8 mouse cellular contexts compared by ENCODE assay signal in the genomic region with DNA sequence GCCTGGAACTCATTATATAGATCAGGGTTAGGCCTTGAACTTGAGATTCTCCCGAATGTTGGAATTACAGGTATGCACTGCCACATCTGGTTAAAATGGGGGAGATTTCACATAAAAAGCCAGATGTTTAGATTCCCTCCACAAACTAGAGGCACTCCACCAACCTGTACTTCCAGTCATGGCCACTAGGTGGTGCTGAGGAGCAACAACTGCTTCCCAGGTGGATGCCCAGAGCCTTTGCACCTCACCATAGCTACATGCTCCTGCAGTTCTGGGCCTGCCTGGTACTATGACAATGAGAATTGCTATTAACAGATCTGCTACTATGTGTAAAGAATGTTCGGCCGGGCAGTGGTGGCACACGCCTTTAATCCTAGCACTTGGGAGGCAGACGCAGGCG. TPM values are rescaled to one million over a fixed set of nuclear protein-coding genes. Genes with fewer than 3 reads are reported as not detected.
DNase-seq lines count a peak whose midpoint lies in the region; ATAC-seq and TF ChIP-seq lines count a peak whose summit lies in the region.

No protein-coding gene starts in this region.

- peaks cover 3% of the 10 kb centered on the region; the same call in 1 of the 2 replicates for H3K27me3 ChIP-seq in G1E (ENCODE audit: insufficient read depth, low read length)
- no peaks in the 10 kb centered on the region for H3K27me3 ChIP-seq in forebrain, embryonic 11.5 days (ENCODE audit: control insufficient read depth, insufficient read depth, low read length)
- no peaks in the 10 kb centered on the region for H3K27me3 ChIP-seq in hindbrain, embryonic 10.5 days (ENCODE audit: insufficient read depth, poor library complexity, severe bottlenecking)

- no peak overlapping the region for H3K4me2 ChIP-seq in forebrain, embryonic 11.5 days (ENCODE audit: low read depth, low read length, severe bottlenecking)

- no peak overlapping the region for H3K4me3 ChIP-seq in G1E (ENCODE audit: low read depth, low read length)
- H3K4me3 ChIP-seq in forebrain, embryonic 11.5 days (ENCODE audit: low read depth, low read length): no peak overlapping the region
- no peak overlapping the region for H3K4me3 ChIP-seq in hindbrain, embryonic 10.5 days
- no peak overlapping the region for H3K4me3 ChIP-seq in layer of hippocampus, adult 2 months

- no peak overlapping the region for H3K9ac ChIP-seq in forebrain, embryonic 11.5 days (ENCODE audit: low read length)

- peak; percentile 45; the same call in 1 of the 2 replicates for ATAC-seq in G1E (ENCODE audit: extremely low read depth, insufficient number of reproducible peaks, low FRiP score, poor library complexity, severe bottlenecking)
- peak; percentile 61; the same call in 1 of the 2 replicates for ATAC-seq in cerebellum, adult (ENCODE audit: insufficient number of reproducible peaks, low FRiP score, low TSS enrichment)
- ATAC-seq in forebrain, embryonic 11.5 days (replicated peaks; ENCODE audit: low FRiP score): peak; percentile 71

- no peaks in the 10 kb centered on the region for H3K4me1 ChIP-seq in G1E (ENCODE audit: insufficient read depth, low read depth, low read length)
- no peaks in the 10 kb centered on the region for H3K4me1 ChIP-seq in forebrain, embryonic 11.5 days (replicated peaks; ENCODE audit: control insufficient read depth, insufficient read depth, low read length)
- 0 out of 2 replicates have a peak, but pooled peaks cover 8% of the 10 kb centered on the region for H3K4me1 ChIP-seq in hindbrain, embryonic 10.5 days (replicated peaks)

- peak; percentile 70 for DNase-seq in G1E (ENCODE audit: low spot score)
- peak; percentile 93 for DNase-seq in forebrain, embryonic 11.5 days (ENCODE audit: low spot score)
- peak; percentile 85 for DNase-seq in hindbrain, embryonic 10.5 days (ENCODE audit: low spot score)
- peak; percentile 74 to 92 for DNase-seq in layer of hippocampus, adult 2 months (ENCODE audit: low spot score in 2 of 2)
- DNase-seq in lung, postnatal 10 days: peak; percentile 87
- DNase-seq in retina, postnatal 1 day: peak; percentile 80
- peak; percentile 63 to 83 for DNase-seq in urinary bladder, adult 18-20 months (ENCODE audit: low spot score in 2 of 2)

- no peaks in the 10 kb centered on the region for H3K36me3 ChIP-seq in G1E (replicated peaks)
- H3K36me3 ChIP-seq in forebrain, embryonic 11.5 days (ENCODE audit: control insufficient read depth, insufficient read depth, low read length): no peaks in the 10 kb centered on the region
- no peaks in the 10 kb centered on the region for H3K36me3 ChIP-seq in hindbrain, embryonic 10.5 days

- H3K9me3 ChIP-seq in G1E (replicated peaks): no peaks in the 10 kb centered on the region
- H3K9me3 ChIP-seq in forebrain, embryonic 11.5 days (ENCODE audit: control insufficient read depth, low read length): no peaks in the 10 kb centered on the region
- no peaks in the 10 kb centered on the region for H3K9me3 ChIP-seq in hindbrain, embryonic 10.5 days

- TF ChIP-seq CTCF in G1E (IDR thresholded peaks at IDR 0.05; ENCODE audit: low read depth, low read length): peak; percentile 98
- TF ChIP-seq CTCF in layer of hippocampus, adult 2 months (conservative IDR thresholded peaks at IDR 0.05): peak; percentile 94

- H3K27ac ChIP-seq in forebrain, embryonic 11.5 days (ENCODE audit: low read depth, low read length): no peak overlapping the region
- no peak overlapping the region for H3K27ac ChIP-seq in hindbrain, embryonic 10.5 days
- H3K27ac ChIP-seq in layer of hippocampus, adult 2 months: no peak overlapping the region; the same call in 1 of the 2 replicates

- WGBS in forebrain, embryonic 11.5 days: 46% methylated on average over 6 of the region's 6 CpGs
- 45% methylated on average over 6 of the region's 6 CpGs for WGBS in hindbrain, embryonic 10.5 days

RNA-seq across cellular contexts. Expression of a gene that starts 49.9 kb away (rescaled TPM):
- total RNA-seq in G1E (2014; fragmentation: Nextera tagmentation) (9.6 and 21.6 TPM in 2 replicates), G1E (2017) (12.4 and 13.5 TPM in 2 replicates)
- 3.0 and 4.1 TPM in 2 replicates for polyA plus RNA-seq in G1E (2012)
- 6.0 and 7.4 TPM in 2 replicates for polyA plus RNA-seq in forebrain, embryonic 11.5 days (2014; fragmentation: Nextera tagmentation; extraction: Ambion mirVana)
- polyA plus RNA-seq in hindbrain, embryonic 10.5 days (2016; fragmentation: Nextera tagmentation; extraction: Ambion mirVana): 6.5 and 7.5 TPM in 2 replicates
- 10 to 100 TPM; 38.5 to 45.6 TPM for total RNA-seq in layer of hippocampus, adult 2 months (2021)
